Mouse (Mus musculus) telencephalon, adult 2 months (tissue): ENCODE measurements at regions not wholly inside any gene's neighbourhood (a gene's known extent, or its start where the extent isn't known, plus 50 kb on each side); places are given as distances from the start of the nearest gene placed in this dataset.

Experiments used
- DNase-seq: peaks from one replicate; pipeline ENCODE4 v3.0.0-alpha.2; 2011; ENCODE audit warnings: low read depth, low spot score

- no peak for DNase-seq
Measured at GRCm38 (mm10) chr19:25729103-25729502, 56.9 kb downstream of the Dmrt2 start.

GRCm38 (mm10) chr19:25729633-25730032 is 57.4 kb downstream of the Dmrt2 start:
- DNase-seq = no peak

GRCm38 (mm10) chr19:25778455-25778854 is 106.2 kb downstream of the Dmrt2 start:
- no peak for DNase-seq

- no peak for DNase-seq
Measured at GRCm38 (mm10) chr19:25779356-25779755, 107.1 kb downstream of the Dmrt2 start.

GRCm38 (mm10) chr19:25781314-25781713 is 109.1 kb downstream of the Dmrt2 start:
- DNase-seq = no peak

GRCm38 (mm10) chr19:25802692-25803091 is 130.5 kb downstream of the Dmrt2 start:
- no peak for DNase-seq

- peak; percentile 33 for DNase-seq
Measured at GRCm38 (mm10) chr19:25805351-25805750, 133.1 kb downstream of the Dmrt2 start.

- DNase-seq = no peak
Measured at GRCm38 (mm10) chr19:25813651-25814050, 141.4 kb downstream of the Dmrt2 start.

GRCm38 (mm10) chr19:25845158-25845557 is 172.9 kb downstream of the Dmrt2 start:
- DNase-seq = no peak

GRCm38 (mm10) chr19:25856344-25856743 is 184.1 kb downstream of the Dmrt2 start:
- DNase-seq = no peak

GRCm38 (mm10) chr19:25863312-25863711 is 191.1 kb downstream of the Dmrt2 start:
- no peak for DNase-seq

GRCm38 (mm10) chr19:25906721-25907120 is 234.5 kb downstream of the Dmrt2 start:
- DNase-seq = no peak

- no peak for DNase-seq
Measured at GRCm38 (mm10) chr19:25922052-25922451, 249.8 kb downstream of the Dmrt2 start.

GRCm38 (mm10) chr19:25922806-25923205 is 250.6 kb downstream of the Dmrt2 start:
- no peak for DNase-seq

- no peak for DNase-seq
Measured at GRCm38 (mm10) chr19:25923727-25924384, 251.6 kb downstream of the Dmrt2 start.

- no peak for DNase-seq
Measured at GRCm38 (mm10) chr19:25924385-25924769, 252.2 kb downstream of the Dmrt2 start.

- no peak for DNase-seq
Measured at GRCm38 (mm10) chr19:25927220-25927619, 255.0 kb downstream of the Dmrt2 start.

- no peak for DNase-seq
Measured at GRCm38 (mm10) chr19:25937343-25937742, 265.1 kb downstream of the Dmrt2 start.

GRCm38 (mm10) chr19:25971210-25971609 is 299.0 kb downstream of the Dmrt2 start:
- DNase-seq = peak; percentile 16

GRCm38 (mm10) chr19:25975202-25975601 is 303.0 kb downstream of the Dmrt2 start:
- DNase-seq = no peak

- DNase-seq = no peak
Measured at GRCm38 (mm10) chr19:25980308-25980707, 308.1 kb downstream of the Dmrt2 start.

GRCm38 (mm10) chr19:26014620-26015180 is 342.5 kb downstream of the Dmrt2 start:
- peak; percentile 24 for DNase-seq

GRCm38 (mm10) chr19:26021141-26021540 is 348.9 kb downstream of the Dmrt2 start:
- no peak for DNase-seq

- no peak for DNase-seq
Measured at GRCm38 (mm10) chr19:26026103-26026502, 353.9 kb downstream of the Dmrt2 start.
